Mouse (Mus musculus) kidney, postnatal 4 days (tissue): ENCODE data around the gene Galnt6.

Experiments
- DNase-seq, 2 experiments: peaks; one replicate each; pipeline ENCODE4 v3.0.0; 2021; ENCODE audit warnings: mixed read lengths in 2 of 2

Gene Galnt6

DNA sequence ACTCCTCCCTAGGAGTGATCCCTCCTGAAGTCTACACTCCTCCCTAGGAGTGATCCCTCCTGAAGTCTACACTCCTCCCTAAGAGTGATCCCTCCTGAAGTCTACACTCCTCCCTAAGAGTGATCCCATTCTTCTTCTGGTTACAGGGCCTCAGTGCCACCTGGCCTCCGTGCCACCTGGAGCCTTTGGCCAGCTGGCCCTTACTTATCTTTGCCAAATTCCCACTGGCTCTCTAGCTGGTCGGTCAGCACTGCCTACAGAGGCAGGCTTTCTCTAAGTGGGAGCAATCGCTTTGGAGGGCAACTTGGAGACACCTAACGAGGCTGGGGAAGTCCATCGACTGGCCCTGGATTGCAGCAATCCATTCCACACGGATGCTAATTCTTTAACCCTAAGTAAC lies 83.0 kb downstream of the Galnt6 start:
- no peak for DNase-seq

GRCm38 (mm10) chr15:100642451-100642850 lies 86.7 kb downstream of the Galnt6 start:
- DNase-seq, result no peak
